Mouse (Mus musculus) heart, adult 9 months (tissue): ENCODE data around the gene Fam57b.

ENCODE experiments used
- DNase-seq, 2 experiments: peaks; one replicate each; pipeline ENCODE4 v3.0.0; 2022; ENCODE audit warnings: low spot score in 2 of 2

Gene Fam57b

GRCm38 (mm10) chr7:126825952-126826351 lies 28.5 kb downstream of the Fam57b start:
- DNase-seq, result no peak

GRCm38 (mm10) chr7:126831539-126831938 lies 34.1 kb downstream of the Fam57b start, which contains the start of gene 4930451I11Rik:
4930451I11Rik (minus strand) TSS chr7:126831639.
- no peak for DNase-seq

- DNase-seq, result peak; percentile 58 to 62
These were observed 34.6 kb downstream of the Fam57b start for GRCm38 (mm10) chr7:126832036-126832598.

DNA sequence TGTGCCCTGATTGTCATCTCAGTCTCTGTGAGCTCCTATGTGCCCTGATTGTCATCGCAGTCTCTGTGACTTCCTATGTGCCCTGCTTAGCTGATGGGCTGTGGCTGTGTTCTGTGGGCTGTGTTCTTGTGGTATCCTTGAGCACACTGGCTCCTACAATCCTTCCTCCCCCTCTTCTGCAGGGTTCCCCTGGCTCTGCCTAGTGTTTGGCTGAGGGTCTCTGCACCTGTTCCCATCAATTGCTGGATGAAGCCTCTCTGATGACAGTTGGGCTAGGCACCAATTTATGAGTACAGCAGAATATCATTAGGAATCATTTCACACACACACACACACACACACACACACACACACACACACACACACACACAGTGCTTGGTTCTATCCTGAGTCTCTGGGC lies 35.8 kb downstream of the Fam57b start:
- DNase-seq, result no peak

DNA sequence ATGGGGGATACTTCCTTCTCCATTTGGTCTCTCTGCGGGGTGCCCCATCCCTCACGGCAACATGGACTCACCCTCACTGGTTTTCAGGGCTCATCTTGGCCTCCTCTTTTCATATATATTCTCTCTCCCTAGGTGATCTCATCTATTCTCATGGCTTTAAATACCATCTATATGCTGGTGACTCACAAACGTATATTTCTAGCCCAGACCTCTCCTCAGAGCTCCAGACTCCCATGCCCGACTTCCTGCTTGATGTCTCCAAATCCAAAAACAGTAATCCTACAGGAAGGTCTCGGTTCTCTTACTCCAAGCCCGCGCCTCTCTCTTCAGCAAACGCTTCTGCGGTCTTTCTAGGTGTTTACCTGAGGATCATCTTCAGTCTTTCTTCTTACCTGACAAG lies 45.8 kb downstream of the Fam57b start:
- no peak for DNase-seq

GRCm38 (mm10) chr7:126845516-126845915 lies 48.0 kb downstream of the Fam57b start:
- no peak for DNase-seq

GRCm38 (mm10) chr7:126847116-126847420 lies 49.6 kb downstream of the Fam57b start, which contains the start of gene Doc2a:
Doc2a (plus strand) TSS chr7:126847416.
- DNase-seq, result no peak

- no peak for DNase-seq
These were observed 50.2 kb downstream of the Fam57b start for GRCm38 (mm10) chr7:126847421-126848398.

GRCm38 (mm10) chr7:126848794-126849193 lies 51.3 kb downstream of the Fam57b start:
- no peak for DNase-seq

- DNase-seq, result no peak
These were observed 52.7 kb downstream of the Fam57b start for GRCm38 (mm10) chr7:126850161-126850560.

DNA sequence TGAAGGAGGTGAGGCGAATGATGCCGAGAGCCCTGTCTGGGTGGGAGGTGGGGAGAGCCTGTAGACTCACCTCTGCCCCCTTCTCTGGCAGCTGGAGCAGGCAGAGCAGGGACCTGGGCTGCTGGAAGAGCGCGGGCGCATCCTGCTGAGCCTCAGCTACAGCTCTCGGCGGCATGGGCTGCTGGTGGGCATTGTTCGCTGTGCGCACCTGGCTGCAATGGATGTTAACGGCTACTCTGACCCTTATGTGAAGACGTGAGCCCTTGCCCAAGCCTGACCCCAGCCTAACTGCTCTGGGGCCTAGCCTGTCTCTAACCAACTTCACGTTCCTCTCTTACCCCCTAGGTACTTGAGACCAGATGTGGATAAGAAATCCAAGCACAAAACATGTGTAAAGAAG lies 53.7 kb downstream of the Fam57b start:
- DNase-seq, result no peak

GRCm38 (mm10) chr7:126853454-126853853 lies 56.0 kb downstream of the Fam57b start:
- DNase-seq, result no peak

- DNase-seq, result no peak
These were observed 58.2 kb downstream of the Fam57b start for GRCm38 (mm10) chr7:126855641-126856040.

- no peak for DNase-seq
These were observed 59.4 kb downstream of the Fam57b start for GRCm38 (mm10) chr7:126856741-126857420.

- no peak for DNase-seq
These were observed 63.5 kb downstream of the Fam57b start for GRCm38 (mm10) chr7:126860987-126861386.

GRCm38 (mm10) chr7:126861429-126862130 lies 64.1 kb downstream of the Fam57b start, which contains the start of gene Hirip3:
Hirip3 (plus strand) TSS chr7:126861972.
- DNase-seq, result peak; percentile 94 to 96

GRCm38 (mm10) chr7:126862147-126862784 lies 64.8 kb downstream of the Fam57b start, which contains the start of gene Ino80e:
Ino80e (minus strand) TSS chr7:126862377.
- peak; percentile 93 to 94 for DNase-seq

DNA sequence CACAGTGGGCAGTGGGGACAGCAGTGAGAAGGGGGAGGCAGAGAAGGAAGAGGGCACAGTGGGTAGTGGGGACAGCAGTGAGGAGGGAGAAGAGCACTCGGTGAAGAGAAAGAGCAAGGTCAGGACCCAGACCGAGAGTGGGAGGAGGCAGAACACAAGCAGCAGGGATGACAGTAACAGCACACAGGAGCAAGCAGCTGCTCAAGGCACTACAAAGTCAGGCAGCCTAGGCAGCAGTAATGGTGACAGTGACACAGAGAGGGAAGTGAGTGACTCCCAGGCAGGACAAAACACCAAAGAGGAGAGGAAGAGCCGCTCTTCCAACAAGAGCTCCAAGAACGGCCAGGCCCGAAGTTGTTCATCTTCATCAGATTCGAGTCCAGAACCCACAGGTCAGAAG lies 66.3 kb downstream of the Fam57b start:
- no peak for DNase-seq

GRCm38 (mm10) chr7:126867534-126867933 lies 70.1 kb downstream of the Fam57b start:
- DNase-seq, result no peak

- DNase-seq, result no peak
These were observed 70.5 kb downstream of the Fam57b start for GRCm38 (mm10) chr7:126868003-126868402.
